Mouse (Mus musculus): ENCODE measurements around the gene Fasn. TPM values are rescaled to one million over a fixed set of nuclear protein-coding genes. Genes with fewer than 3 reads are reported as not detected.

The Fasn gene
- polyA plus RNA-seq, 1 experiment = 61.2 TPM

- Histone ChIP-seq H3K27ac (ENCODE audit: insufficient read depth, low read length) (no peak overlapping the region), H3K4me1 (ENCODE audit: control insufficient read depth, insufficient read depth, low read length) (peaks cover 4% of the 10 kb centered on the region; the same call in 1 of the 2 replicates), H3K4me3 (ENCODE audit: insufficient read depth, low read length) (no peak overlapping the region)
- TF ChIP-seq CTCF (IDR thresholded peaks at IDR 0.05; ENCODE audit: borderline replicate concordance, insufficient read depth, low read length) (no peak), POLR2A (IDR thresholded peaks at IDR 0.05; ENCODE audit: low read depth, low read length) (no peak)
Observed at GRCm38 (mm10) chr11:120829757-120830532, 5.6 kb upstream of the Fasn start.

DNA sequence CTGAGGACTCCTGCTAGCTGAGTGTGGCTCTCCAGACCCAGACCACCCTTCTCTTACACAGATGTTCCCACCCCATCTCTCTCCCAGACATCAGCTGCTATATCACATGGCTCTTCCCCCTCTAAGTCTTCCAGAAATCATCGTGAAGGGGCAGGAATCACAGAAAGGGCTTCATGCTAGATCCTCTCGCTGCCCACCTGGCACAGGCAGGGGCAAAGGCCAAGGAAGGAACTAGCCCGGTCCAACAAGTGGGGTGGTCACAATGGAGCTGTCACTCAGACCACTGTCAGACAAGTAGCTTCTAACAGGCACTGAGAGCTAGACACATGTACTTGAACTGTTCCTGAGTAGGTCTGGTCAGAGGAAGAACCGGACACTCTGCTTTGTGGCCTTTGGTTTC is 4.1 kb upstream of the Fasn start:
- H3K4me1 ChIP-seq (ENCODE audit: control insufficient read depth, insufficient read depth, low read length) = peaks cover 4% of the 10 kb centered on the region; the same call in 1 of the 2 replicates
- TF ChIP-seq CTCF (IDR thresholded peaks at IDR 0.05; ENCODE audit: borderline replicate concordance, insufficient read depth, low read length) = no peak
- no peak for TF ChIP-seq POLR2A (IDR thresholded peaks at IDR 0.05; ENCODE audit: low read depth, low read length)
- H3K27ac ChIP-seq (ENCODE audit: insufficient read depth, low read length) = no peak overlapping the region
- H3K4me3 ChIP-seq (ENCODE audit: insufficient read depth, low read length) = no peak overlapping the region

DNA sequence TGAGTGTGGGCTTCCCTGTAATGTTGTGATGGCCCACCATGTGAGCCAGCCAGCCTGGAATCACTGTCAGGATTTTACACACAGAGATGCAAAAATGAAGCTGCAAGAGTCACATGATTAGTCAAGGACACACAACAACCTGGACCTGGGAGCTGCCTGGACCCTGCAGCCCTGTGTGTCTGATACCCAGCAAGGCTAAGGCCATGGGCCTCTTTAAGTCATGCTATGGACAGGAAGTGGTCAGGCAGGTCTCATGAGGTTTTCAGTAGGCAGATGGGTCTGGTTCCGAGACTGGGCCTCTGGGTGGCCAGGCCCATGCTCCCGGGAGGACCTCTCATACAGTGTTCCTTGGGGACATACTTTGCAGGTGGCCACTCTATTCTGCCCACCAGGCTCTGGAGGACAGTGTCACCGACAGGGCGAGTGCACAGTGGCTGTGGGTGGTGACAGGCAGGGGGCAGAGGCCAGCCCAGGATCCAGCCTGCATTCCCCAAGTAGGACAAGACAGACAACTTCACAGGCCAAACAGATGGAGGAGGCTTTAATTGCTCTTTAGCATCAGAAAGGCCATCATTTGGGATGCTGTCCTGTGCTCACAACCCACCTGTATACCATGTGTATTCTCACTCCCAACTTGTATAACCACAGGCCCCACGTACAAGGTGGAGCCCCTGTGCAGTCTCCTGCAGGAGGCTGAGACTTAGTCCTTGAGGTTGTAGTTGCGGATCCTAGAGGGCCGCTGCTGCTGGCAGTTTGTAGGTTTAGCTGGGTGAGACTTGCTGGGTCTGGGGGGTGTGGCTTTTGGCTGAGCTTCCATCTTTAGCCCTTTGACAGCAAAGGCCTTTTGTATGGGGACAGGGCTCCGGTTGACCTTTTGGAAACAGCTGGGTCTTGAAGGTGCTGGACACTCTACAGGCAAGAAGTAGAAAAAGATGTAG is 1.9 kb upstream of the Fasn start:
- Histone ChIP-seq H3K4me3 (ENCODE audit: insufficient read depth, low read length) (no peak overlapping the region), H3K4me1 (ENCODE audit: control insufficient read depth, insufficient read depth, low read length) (peaks cover 4% of the 10 kb centered on the region; the same call in 1 of the 2 replicates), H3K27ac (ENCODE audit: insufficient read depth, low read length) (no peak overlapping the region)
- no peak for TF ChIP-seq CTCF (IDR thresholded peaks at IDR 0.05; ENCODE audit: borderline replicate concordance, insufficient read depth, low read length)
- no peak for TF ChIP-seq POLR2A (IDR thresholded peaks at IDR 0.05; ENCODE audit: low read depth, low read length)

- no peak overlapping the region for H3K4me3 ChIP-seq (ENCODE audit: insufficient read depth, low read length)
- H3K4me1 ChIP-seq (ENCODE audit: control insufficient read depth, insufficient read depth, low read length) = peaks cover 4% of the 10 kb centered on the region; the same call in 1 of the 2 replicates
- no peak overlapping the region for H3K27ac ChIP-seq (ENCODE audit: insufficient read depth, low read length)
- TF ChIP-seq POLR2A (IDR thresholded peaks at IDR 0.05; ENCODE audit: low read depth, low read length) = peak; percentile 26; the same call in 1 of the 2 replicates
- TF ChIP-seq CTCF (IDR thresholded peaks at IDR 0.05; ENCODE audit: borderline replicate concordance, insufficient read depth, low read length) = no peak
Observed at GRCm38 (mm10) chr11:120825289-120825863, 1.0 kb upstream of the Fasn start.

GRCm38 (mm10) chr11:120824787-120825288 is 491 bp upstream of the Fasn start:
- Histone ChIP-seq H3K4me3 (ENCODE audit: insufficient read depth, low read length) (peak overlapping the region; percentile 57), H3K4me1 (ENCODE audit: control insufficient read depth, insufficient read depth, low read length) (peaks cover 4% of the 10 kb centered on the region; the same call in 1 of the 2 replicates), H3K27ac (ENCODE audit: insufficient read depth, low read length) (peak overlapping the region; percentile 60)
- TF ChIP-seq POLR2A (IDR thresholded peaks at IDR 0.05; ENCODE audit: low read depth, low read length) = no peak; the same call in 1 of the 2 replicates
- no peak for TF ChIP-seq CTCF (IDR thresholded peaks at IDR 0.05; ENCODE audit: borderline replicate concordance, insufficient read depth, low read length)

DNA sequence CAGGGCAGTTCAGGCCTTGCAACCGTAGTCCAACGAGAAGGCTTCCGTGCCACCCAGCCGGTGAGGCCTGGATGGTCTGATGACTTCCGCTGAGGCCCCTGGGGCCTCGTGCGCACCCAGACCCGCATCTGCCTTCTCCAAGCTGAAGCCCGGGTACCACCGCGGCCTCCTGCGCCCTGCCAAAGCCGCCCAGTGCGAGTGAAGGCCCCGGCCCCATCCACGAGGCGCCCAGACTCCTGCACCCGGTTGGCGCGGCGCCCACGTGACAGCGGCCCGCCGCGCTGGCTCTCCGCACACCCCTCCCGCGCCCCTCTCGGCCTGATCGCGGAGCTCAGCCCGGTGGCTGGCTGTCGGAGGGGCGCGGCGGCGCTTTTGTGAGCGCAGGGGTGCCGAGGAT is 798 bp downstream of the Fasn start:
- peak overlapping the region; percentile 72 for H3K27ac ChIP-seq (ENCODE audit: insufficient read depth, low read length)
- H3K4me3 ChIP-seq (ENCODE audit: insufficient read depth, low read length) = peak overlapping the region; percentile 93
- H3K4me1 ChIP-seq (ENCODE audit: control insufficient read depth, insufficient read depth, low read length) = peaks cover 4% of the 10 kb centered on the region; the same call in 1 of the 2 replicates
- no peak for TF ChIP-seq POLR2A (IDR thresholded peaks at IDR 0.05; ENCODE audit: low read depth, low read length)
- TF ChIP-seq CTCF (IDR thresholded peaks at IDR 0.05; ENCODE audit: borderline replicate concordance, insufficient read depth, low read length) = no peak

DNA sequence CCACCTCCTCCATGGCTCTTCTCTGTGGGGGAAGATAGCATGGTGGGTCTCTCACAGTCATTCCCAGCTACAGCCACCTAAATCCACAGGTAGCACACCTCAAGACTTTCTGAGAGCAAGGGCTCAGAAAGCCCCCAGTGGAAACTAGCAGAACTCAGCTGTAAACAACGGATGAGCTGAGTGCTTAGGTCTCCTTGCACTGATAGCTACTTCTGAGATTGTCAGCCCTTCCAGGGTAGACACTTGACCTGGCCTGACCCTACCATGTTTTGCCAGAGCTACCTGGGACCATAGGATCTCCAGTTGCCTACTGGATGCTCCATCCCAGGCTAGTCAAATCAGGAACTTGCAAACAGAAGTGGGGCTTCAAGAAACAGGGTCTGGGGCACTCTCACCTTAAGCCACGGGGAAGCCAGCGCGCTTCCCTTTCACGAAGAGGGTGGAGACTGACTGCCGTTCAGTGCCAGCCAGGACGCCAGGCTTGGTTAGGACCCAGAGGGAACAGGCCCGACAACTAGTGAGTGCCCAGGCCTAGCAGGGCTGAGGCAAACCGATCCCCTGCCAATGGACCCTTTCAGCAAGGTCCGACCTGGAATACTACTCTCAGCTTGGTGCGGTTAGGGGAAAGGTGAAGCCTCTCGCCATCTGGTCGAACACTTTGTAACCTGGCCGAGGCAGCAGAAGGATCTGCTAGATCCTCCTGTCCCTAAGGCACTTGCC is 1.4 kb downstream of the Fasn start:
- Histone ChIP-seq H3K4me3 (ENCODE audit: insufficient read depth, low read length) (peak overlapping the region; percentile 93), H3K27ac (ENCODE audit: insufficient read depth, low read length) (peak overlapping the region; percentile 72), H3K4me1 (ENCODE audit: control insufficient read depth, insufficient read depth, low read length) (peaks cover 4% of the 10 kb centered on the region; the same call in 1 of the 2 replicates)
- TF ChIP-seq CTCF (IDR thresholded peaks at IDR 0.05; ENCODE audit: borderline replicate concordance, insufficient read depth, low read length) = no peak
- 0 out of 2 replicates have a peak, but pooled peaks have one; percentile 6 for TF ChIP-seq POLR2A (IDR thresholded peaks at IDR 0.05; ENCODE audit: low read depth, low read length)

- Histone ChIP-seq H3K27ac (ENCODE audit: insufficient read depth, low read length) (no peak overlapping the region), H3K4me1 (ENCODE audit: control insufficient read depth, insufficient read depth, low read length) (peaks cover 4% of the 10 kb centered on the region; the same call in 1 of the 2 replicates), H3K4me3 (ENCODE audit: insufficient read depth, low read length) (peak overlapping the region; percentile 93)
- no peak for TF ChIP-seq CTCF (IDR thresholded peaks at IDR 0.05; ENCODE audit: borderline replicate concordance, insufficient read depth, low read length)
- no peak for TF ChIP-seq POLR2A (IDR thresholded peaks at IDR 0.05; ENCODE audit: low read depth, low read length)
Observed at GRCm38 (mm10) chr11:120822321-120822720, 2.0 kb downstream of the Fasn start.

Measured in embryonic fibroblast, embryonic 13.5 days (primary cell).